Mouse (Mus musculus) midbrain, embryonic 11.5 days (tissue): Measurements from ENCODE around the gene Cbx8. TPM values are rescaled to one million over a fixed set of nuclear protein-coding genes. Genes with fewer than 3 reads are reported as not detected.

Experiments
- ATAC-seq: fragments of 200-750 bp; cut with Nextera tagmentation; 2 replicates; pipeline ENCODE4 v1.8.0; 2017; ENCODE audit warnings: moderate TSS enrichment, moderate library complexity; ENCODE audit not compliant: low FRiP score
- DNase-seq: peaks from one replicate; pipeline ENCODE4 v3.0.0; 2015; ENCODE audit warnings: low spot score; ENCODE audit errors: missing footprints
- H3K27ac ChIP-seq: fragments of 300-500 bp; sonication (generic); 2 replicates; pipeline ENCODE4 v1.5.1; 2014; ENCODE audit warnings: low read depth, low read length
- H3K27me3 ChIP-seq: fragments of 300-500 bp; sonication (generic); 2 replicates; pipeline ENCODE4 v1.6.1; 2014; ENCODE audit warnings: mild to moderate bottlenecking, low read length, moderate library complexity, mixed read lengths; ENCODE audit not compliant: control insufficient read depth, insufficient read depth
- H3K36me3 ChIP-seq: fragments of 300-500 bp; sonication (generic); 2 replicates; pipeline ENCODE4 v1.6.1; 2014; ENCODE audit warnings: mild to moderate bottlenecking, low read length, moderate library complexity, mixed read lengths; ENCODE audit not compliant: control insufficient read depth, insufficient read depth
- H3K4me1 ChIP-seq: fragments of 300-500 bp; sonication (generic); 2 replicates; pipeline ENCODE4 v1.6.1; 2014; ENCODE audit warnings: low read length; ENCODE audit not compliant: control insufficient read depth, insufficient read depth
- H3K4me2 ChIP-seq: fragments of 300-500 bp; sonication (generic); 2 replicates; pipeline ENCODE4 v1.6.1; 2014; ENCODE audit warnings: mild to moderate bottlenecking, moderate library complexity
- H3K4me3 ChIP-seq: fragments of 300-500 bp; sonication (generic); 2 replicates; pipeline ENCODE4 v1.5.1; 2014; ENCODE audit warnings: low read depth, low read length
- H3K9ac ChIP-seq: fragments of 300-500 bp; sonication (generic); 2 replicates; pipeline ENCODE4 v1.6.1; 2014; ENCODE audit warnings: low read length
- H3K9me3 ChIP-seq: fragments of 300-500 bp; sonication (generic); 2 replicates; pipeline ENCODE4 v1.6.1; 2016; ENCODE audit warnings: low read length; ENCODE audit not compliant: control insufficient read depth
- WGBS: fragments of 180-500 bp; shearing (Covaris S2); extraction: QIAGEN DNeasy Blood & Tissue Kit; methylation state at CpG from one replicate; pipeline ENCODE4 v1.1.7; 2014; 5-methylcytosine and 5-hydroxymethylcytosine counted together
- polyA plus RNA-seq: library from polyadenylated mRNA; unstranded; fragments of >200 nt; fragmentation: Nextera tagmentation; extraction: Ambion mirVana; gene quantifications from 2 replicates; pipeline ENCODE4 v1.2.1, GENCODE M21; 2014

Gene Cbx8
- polyA plus RNA-seq, 1 experiment from 2014 or later = 11.3 TPM

- no peak for ATAC-seq
- Histone ChIP-seq H3K4me3 (no peak overlapping the region), H3K4me2 (no peak overlapping the region), H3K27ac (no peak overlapping the region), H3K9me3 (no peaks in the 10 kb centered on the region), H3K4me1 (no peaks in the 10 kb centered on the region), H3K27me3 (no peaks in the 10 kb centered on the region), H3K9ac (no peak overlapping the region), H3K36me3 (no peaks in the 10 kb centered on the region)
- no peak for DNase-seq
- WGBS = 88% methylated on average over 7 of the region's 7 CpGs
Observed at GRCm38 (mm10) chr11:119014455-119014854, 26.3 kb downstream of the Cbx8 start.

- Histone ChIP-seq H3K36me3 (no peaks in the 10 kb centered on the region), H3K9me3 (no peaks in the 10 kb centered on the region), H3K27ac (no peak overlapping the region), H3K27me3 (no peaks in the 10 kb centered on the region), H3K4me3 (peak overlapping the region; percentile 7; the same call in 1 of the 2 replicates), H3K9ac (no peak overlapping the region), H3K4me2 (peak overlapping the region; percentile 33), H3K4me1 (0 out of 2 replicates have a peak, but pooled peaks cover 2% of the 10 kb centered on the region)
- 16% methylated on average over 21 of the region's 21 CpGs for WGBS
- DNase-seq (peak; percentile 91), ATAC-seq (peak; percentile 44; the same call in 1 of the 2 replicates)
Observed at GRCm38 (mm10) chr11:119007461-119008456, 33.0 kb downstream of the Cbx8 start.

- Histone ChIP-seq H3K4me3 (no peak overlapping the region), H3K9ac (no peak overlapping the region), H3K27me3 (no peaks in the 10 kb centered on the region), H3K9me3 (no peaks in the 10 kb centered on the region), H3K36me3 (no peaks in the 10 kb centered on the region), H3K4me2 (no peak overlapping the region), H3K27ac (no peak overlapping the region), H3K4me1 (0 out of 2 replicates have a peak, but pooled peaks cover 2% of the 10 kb centered on the region)
- 70% methylated on average over 3 of the region's 3 CpGs for WGBS
- DNase-seq = no peak
- no peak for ATAC-seq
Observed at GRCm38 (mm10) chr11:119006462-119006861, 34.3 kb downstream of the Cbx8 start.

GRCm38 (mm10) chr11:119005547-119006275 is 35.1 kb downstream of the Cbx8 start:
- no peaks in the 10 kb centered on the region for H3K36me3 ChIP-seq
- no peak overlapping the region for H3K9ac ChIP-seq
- H3K4me3 ChIP-seq = no peak overlapping the region
- no peak overlapping the region for H3K4me2 ChIP-seq
- ATAC-seq (no peak), DNase-seq (no peak)
- WGBS = 90% methylated on average over 10 of the region's 10 CpGs
- no peaks in the 10 kb centered on the region for H3K27me3 ChIP-seq
- no peak overlapping the region for H3K27ac ChIP-seq
- no peaks in the 10 kb centered on the region for H3K9me3 ChIP-seq
- 0 out of 2 replicates have a peak, but pooled peaks cover 2% of the 10 kb centered on the region for H3K4me1 ChIP-seq

GRCm38 (mm10) chr11:119001493-119002128 is 39.2 kb downstream of the Cbx8 start:
- Histone ChIP-seq H3K9ac (no peak overlapping the region), H3K27me3 (peaks cover 12% of the 10 kb centered on the region), H3K4me1 (peaks cover 16% of the 10 kb centered on the region), H3K27ac (no peak overlapping the region), H3K4me2 (no peak overlapping the region), H3K9me3 (no peaks in the 10 kb centered on the region), H3K4me3 (no peak overlapping the region), H3K36me3 (no peaks in the 10 kb centered on the region)
- no peak for ATAC-seq
- DNase-seq = no peak
- 72% methylated on average over 4 of the region's 4 CpGs for WGBS

- no peaks in the 10 kb centered on the region for H3K9me3 ChIP-seq
- WGBS = 75% methylated on average over 2 of the region's 2 CpGs
- H3K4me1 ChIP-seq = peaks cover 16% of the 10 kb centered on the region
- no peak overlapping the region for H3K4me2 ChIP-seq
- H3K4me3 ChIP-seq = no peak overlapping the region
- no peak overlapping the region for H3K27ac ChIP-seq
- H3K27me3 ChIP-seq = peaks cover 12% of the 10 kb centered on the region
- no peak overlapping the region for H3K9ac ChIP-seq
- H3K36me3 ChIP-seq = no peaks in the 10 kb centered on the region
- ATAC-seq (no peak), DNase-seq (no peak)
Observed at GRCm38 (mm10) chr11:119000877-119001276, 39.9 kb downstream of the Cbx8 start.

GRCm38 (mm10) chr11:118999361-118999804 is 41.4 kb downstream of the Cbx8 start:
- 3% methylated on average over 26 of the region's 26 CpGs for WGBS
- H3K4me3 ChIP-seq = no peak overlapping the region
- no peaks in the 10 kb centered on the region for H3K9me3 ChIP-seq
- peaks cover 12% of the 10 kb centered on the region for H3K27me3 ChIP-seq
- H3K36me3 ChIP-seq = no peaks in the 10 kb centered on the region
- H3K9ac ChIP-seq = peak overlapping the region; percentile 30
- peak overlapping the region; percentile 49 for H3K4me2 ChIP-seq
- H3K27ac ChIP-seq = no peak overlapping the region
- ATAC-seq (peak; percentile 75), DNase-seq (peak; percentile 95)
- H3K4me1 ChIP-seq = peaks cover 16% of the 10 kb centered on the region

- Histone ChIP-seq H3K4me2 (peak overlapping the region; percentile 49), H3K4me1 (peaks cover 16% of the 10 kb centered on the region), H3K36me3 (no peaks in the 10 kb centered on the region), H3K27ac (peak overlapping the region; percentile 40), H3K4me3 (peak overlapping the region; percentile 20; the same call in 1 of the 2 replicates), H3K27me3 (peaks cover 12% of the 10 kb centered on the region), H3K9me3 (no peaks in the 10 kb centered on the region), H3K9ac (peak overlapping the region; percentile 38; the same call in 1 of the 2 replicates)
- 8% methylated on average over 30 of the region's 30 CpGs for WGBS
- peak; percentile 74 for ATAC-seq
- DNase-seq = peak; percentile 100
Observed at GRCm38 (mm10) chr11:118998540-118999265, 42.1 kb downstream of the Cbx8 start.
